Mouse (Mus musculus): Measurements from ENCODE around the gene Lman2. TPM values are rescaled to one million over a fixed set of nuclear protein-coding genes. Genes with fewer than 3 reads are reported as not detected.

Lman2 gene
- polyA plus RNA-seq, 1 experiment from 2014 or later, result 117 TPM

GRCm38 (mm10) chr13:55312028-55312630 lies 50.5 kb downstream of the Lman2 start:
- Histone ChIP-seq H3K36me3 (peaks cover 92% of the 10 kb centered on the region), H3K4me1 (no peaks in the 10 kb centered on the region), H3K27me3 (ENCODE audit: insufficient read depth, poor library complexity, severe bottlenecking) (no peaks in the 10 kb centered on the region), H3K4me3 (no peak overlapping the region), H3K9me3 (no peaks in the 10 kb centered on the region), H3K27ac (no peak overlapping the region)
- 89% methylated on average over 8 of the region's 8 CpGs for WGBS
- no peak for DNase-seq (ENCODE audit: low spot score)

GRCm38 (mm10) chr13:55300913-55301312 lies 61.7 kb downstream of the Lman2 start:
- 94% methylated on average over 5 of the region's 5 CpGs for WGBS
- Histone ChIP-seq H3K36me3 (peaks cover 97% of the 10 kb centered on the region), H3K27me3 (ENCODE audit: insufficient read depth, poor library complexity, severe bottlenecking) (no peaks in the 10 kb centered on the region), H3K27ac (no peak overlapping the region), H3K4me3 (no peak overlapping the region), H3K4me1 (no peaks in the 10 kb centered on the region), H3K9me3 (no peaks in the 10 kb centered on the region)
- DNase-seq (ENCODE audit: low spot score), result no peak

- Histone ChIP-seq H3K27ac (no peak overlapping the region), H3K4me1 (no peaks in the 10 kb centered on the region)
- 95% methylated on average over 1 of the region's 1 CpGs for WGBS
These were observed 65.8 kb downstream of the Lman2 start for GRCm38 (mm10) chr13:55296760-55297159.

More at GRCm38 (mm10) chr13:55296760-55297159, 65.8 kb downstream of the Lman2 start:
- no peak for DNase-seq (ENCODE audit: low spot score)
- Histone ChIP-seq H3K36me3 (peaks cover 96% of the 10 kb centered on the region), H3K27me3 (ENCODE audit: insufficient read depth, poor library complexity, severe bottlenecking) (no peaks in the 10 kb centered on the region), H3K9me3 (no peaks in the 10 kb centered on the region), H3K4me3 (no peak overlapping the region)

Other genes with a start within 250 kb of the Lman2 start
- gene Gm17617, start 229.2 kb downstream of the Lman2 start, polyA plus RNA-seq (2016; fragmentation: Nextera tagmentation; extraction: Ambion mirVana), result not detected in 2 replicates
- 0.46 and 3.5 TPM in 2 replicates for gene Fgfr4, start 210.1 kb downstream of the Lman2 start, polyA plus RNA-seq (2016; fragmentation: Nextera tagmentation; extraction: Ambion mirVana)
- 51.0 and 58.4 TPM in 2 replicates for gene Nsd1, start 153.0 kb downstream of the Lman2 start, polyA plus RNA-seq (2016; fragmentation: Nextera tagmentation; extraction: Ambion mirVana)
- gene Prelid1, start 42.3 kb downstream of the Lman2 start, polyA plus RNA-seq (2016; fragmentation: Nextera tagmentation; extraction: Ambion mirVana), result 478 and 538 TPM in 2 replicates
- 57.4 and 76.2 TPM in 2 replicates for gene Rab24, start 40.8 kb downstream of the Lman2 start, polyA plus RNA-seq (2016; fragmentation: Nextera tagmentation; extraction: Ambion mirVana)
- gene Mxd3, start 33.0 kb downstream of the Lman2 start, polyA plus RNA-seq (2016; fragmentation: Nextera tagmentation; extraction: Ambion mirVana), result 14.3 and 15.0 TPM in 2 replicates
- 0.18 and 0.68 TPM in 2 replicates for gene Rgs14, start 6.9 kb upstream of the Lman2 start, polyA plus RNA-seq (2016; fragmentation: Nextera tagmentation; extraction: Ambion mirVana)
- not detected in 2 replicates for gene Slc34a1, start 35.4 kb upstream of the Lman2 start, polyA plus RNA-seq (2016; fragmentation: Nextera tagmentation; extraction: Ambion mirVana)
- not detected in 2 replicates for gene Pfn3, start 52.4 kb upstream of the Lman2 start, polyA plus RNA-seq (2016; fragmentation: Nextera tagmentation; extraction: Ambion mirVana)
- 0.21 and 8.5 TPM in 2 replicates for gene F12, start 64.0 kb upstream of the Lman2 start, polyA plus RNA-seq (2016; fragmentation: Nextera tagmentation; extraction: Ambion mirVana)
- 29.5 and 44.2 TPM in 2 replicates for gene Grk6, start 82.3 kb upstream of the Lman2 start, polyA plus RNA-seq (2016; fragmentation: Nextera tagmentation; extraction: Ambion mirVana)
- gene Prr7, start 101.5 kb upstream of the Lman2 start, polyA plus RNA-seq (2016; fragmentation: Nextera tagmentation; extraction: Ambion mirVana), result 0.17 and 0.21 TPM in 2 replicates
- 101 and 166 TPM in 2 replicates for gene Dbn1, start 125.3 kb upstream of the Lman2 start, polyA plus RNA-seq (2016; fragmentation: Nextera tagmentation; extraction: Ambion mirVana)
- gene Pdlim7, start 150.9 kb upstream of the Lman2 start, polyA plus RNA-seq (2016; fragmentation: Nextera tagmentation; extraction: Ambion mirVana), result 397 and 462 TPM in 2 replicates
- gene Dok3, start 166.5 kb upstream of the Lman2 start, polyA plus RNA-seq (2016; fragmentation: Nextera tagmentation; extraction: Ambion mirVana), result 0.57 and 2.4 TPM in 2 replicates
- 43.4 and 64.1 TPM in 2 replicates for gene Ddx41, start 173.9 kb upstream of the Lman2 start, polyA plus RNA-seq (2016; fragmentation: Nextera tagmentation; extraction: Ambion mirVana)
- 25.9 and 44.0 TPM in 2 replicates for gene Fam193b, start 208.3 kb upstream of the Lman2 start, polyA plus RNA-seq (2016; fragmentation: Nextera tagmentation; extraction: Ambion mirVana)
- 129 and 173 TPM in 2 replicates for gene Tmed9, start 210.9 kb upstream of the Lman2 start, polyA plus RNA-seq (2016; fragmentation: Nextera tagmentation; extraction: Ambion mirVana)
- 23.9 and 27.6 TPM in 2 replicates for gene B4galt7, start 237.1 kb upstream of the Lman2 start, polyA plus RNA-seq (2016; fragmentation: Nextera tagmentation; extraction: Ambion mirVana)

All from heart, embryonic 10.5 days (tissue).